Comparison of ENCODE assay signal across 7 mouse cellular contexts in genomic region chr9:36795556-36795955, GRCm38 (mm10). TPM values are rescaled to one million over a fixed set of nuclear protein-coding genes. Genes with fewer than 3 reads are reported as not detected.
DNase-seq lines count a peak whose midpoint lies in the region; ATAC-seq and TF ChIP-seq lines count a peak whose summit lies in the region.

No protein-coding gene starts in this region.

- H3K4me2 ChIP-seq in embryonic facial prominence, embryonic 13.5 days = peak overlapping the region; percentile 80
- H3K4me2 ChIP-seq in liver, embryonic 15.5 days = 0 out of 2 replicates have a peak overlapping the region, but pooled peaks have one; percentile 95

- WGBS in embryonic facial prominence, embryonic 13.5 days = 61% methylated on average over 1 of the region's 1 CpGs
- 80% methylated on average over 1 of the region's 1 CpGs for WGBS in liver, embryonic 15.5 days (ENCODE audit: insufficient replicate concordance)

- peak; percentile 15 for DNase-seq in kidney, adult 9 months
- no peak for DNase-seq in kidney, postnatal 10 days
- DNase-seq in right cerebral cortex, postnatal 14 days = no peak
- DNase-seq in frontal cortex, postnatal 10 days (ENCODE audit: low spot score in 2 of 2) = no peak

- no peak for TF ChIP-seq CTCF in E14TG2a.4 (conservative IDR thresholded peaks at IDR 0.05; ENCODE audit: low read length)

- H3K9me3 ChIP-seq in E14TG2a.4 (ENCODE audit: low read length) = no peaks in the 10 kb centered on the region
- H3K9me3 ChIP-seq in embryonic facial prominence, embryonic 13.5 days = no peaks in the 10 kb centered on the region
- H3K9me3 ChIP-seq in liver, embryonic 15.5 days (replicated peaks) = no peaks in the 10 kb centered on the region

- H3K27me3 ChIP-seq in E14TG2a.4 (ENCODE audit: insufficient read depth, low read length) = no peaks in the 10 kb centered on the region
- H3K27me3 ChIP-seq in embryonic facial prominence, embryonic 13.5 days = no peaks in the 10 kb centered on the region
- no peaks in the 10 kb centered on the region; the same call in 1 of the 2 replicates for H3K27me3 ChIP-seq in liver, embryonic 15.5 days

- peak overlapping the region; percentile 97 for H3K4me3 ChIP-seq in E14TG2a.4 (replicated peaks; ENCODE audit: low read length)
- peak overlapping the region; percentile 97 for H3K4me3 ChIP-seq in embryonic facial prominence, embryonic 13.5 days
- no peak overlapping the region for H3K4me3 ChIP-seq in liver, embryonic 15.5 days (replicated peaks)

- H3K9ac ChIP-seq in embryonic facial prominence, embryonic 13.5 days = 0 out of 2 replicates have a peak overlapping the region, but pooled peaks have one; percentile 98
- H3K9ac ChIP-seq in liver, embryonic 15.5 days = no peak overlapping the region

- ATAC-seq in embryonic facial prominence, embryonic 13.5 days (ENCODE audit: insufficient number of reproducible peaks, insufficient read depth, low FRiP score, low TSS enrichment, low read depth) = no peak
- no peak for ATAC-seq in liver, embryonic 15.5 days (ENCODE audit: insufficient read depth)

- peaks cover 81% of the 10 kb centered on the region for H3K4me1 ChIP-seq in E14TG2a.4 (replicated peaks; ENCODE audit: low read depth, low read length)
- no peaks in the 10 kb centered on the region; the same call in 1 of the 2 replicates for H3K4me1 ChIP-seq in embryonic facial prominence, embryonic 13.5 days
- peaks cover 25% of the 10 kb centered on the region for H3K4me1 ChIP-seq in liver, embryonic 15.5 days (replicated peaks)

- peaks cover 33% of the 10 kb centered on the region for H3K36me3 ChIP-seq in E14TG2a.4 (ENCODE audit: insufficient read depth, low read length)
- H3K36me3 ChIP-seq in embryonic facial prominence, embryonic 13.5 days = peaks cover 22% of the 10 kb centered on the region
- H3K36me3 ChIP-seq in liver, embryonic 15.5 days (replicated peaks) = 0 out of 2 replicates have a peak, but pooled peaks cover 12% of the 10 kb centered on the region

- no peak overlapping the region for H3K27ac ChIP-seq in embryonic facial prominence, embryonic 13.5 days
- H3K27ac ChIP-seq in liver, embryonic 15.5 days (replicated peaks) = no peak overlapping the region

RNA-seq across cellular contexts. Expression of gene Ei24, which starts 1.6 kb away (rescaled TPM):
- polyA plus RNA-seq in embryonic facial prominence, embryonic 13.5 days (2015; fragmentation: Nextera tagmentation; extraction: Ambion mirVana) = 119 TPM in 2 replicates
- polyA plus RNA-seq in liver, embryonic 15.5 days (2015; fragmentation: Nextera tagmentation; extraction: Ambion mirVana) = 25.2 and 27.1 TPM in 2 replicates

RNA-seq across cellular contexts. Expression of gene Fez1, which starts 26.1 kb away (rescaled TPM):
- polyA plus RNA-seq in embryonic facial prominence, embryonic 13.5 days (2015; fragmentation: Nextera tagmentation; extraction: Ambion mirVana) = 80.5 and 80.9 TPM in 2 replicates
- 0.55 and 0.92 TPM in 2 replicates for polyA plus RNA-seq in liver, embryonic 15.5 days (2015; fragmentation: Nextera tagmentation; extraction: Ambion mirVana)

RNA-seq across cellular contexts. Expression of gene Stt3a, which starts 28.1 kb away (rescaled TPM):
- 239 and 241 TPM in 2 replicates for polyA plus RNA-seq in embryonic facial prominence, embryonic 13.5 days (2015; fragmentation: Nextera tagmentation; extraction: Ambion mirVana)
- 173 and 182 TPM in 2 replicates for polyA plus RNA-seq in liver, embryonic 15.5 days (2015; fragmentation: Nextera tagmentation; extraction: Ambion mirVana)

Comparison
In these comparisons a context has a peak if more than half of its experiments do, and no peak if none do; other contexts are left out.
1. RNA of gene Fez1, which starts 26.1 kb away (polyA plus RNA-seq): 80.5 to 80.9 TPM in embryonic facial prominence, embryonic 13.5 days; 0.55 to 0.92 TPM in liver, embryonic 15.5 days; every median in the first group is over 10 times any median in the second.